Mouse (Mus musculus) gastrocnemius, adult 18-20 months (tissue): ENCODE measurements around the gene 1810030O07Rik. TPM values are rescaled to one million over a fixed set of nuclear protein-coding genes. Genes with fewer than 3 reads are reported as not detected.
"Not testable (repeated sequence)": the region's sequence is repeated elsewhere in the genome, so short reads cannot be mapped to it uniquely, and the experiment has no call there.

Source experiments
- DNase-seq: peaks from one replicate; pipeline ENCODE4 v3.0.0; 2021; ENCODE audit warnings: low spot score
- long read RNA-seq, 2 experiments: library from polyadenylated mRNA; stranded (forward); transcript quantifications; one replicate each; pipeline ENCODE4 v2.0.0; 2021
- total RNA-seq, 2 experiments: library from RNA; stranded (reverse); gene quantifications; 2 replicates each; pipeline ENCODE4 v1.2.3; 2021

Gene 1810030O07Rik
- 1 to 10 TPM; 6.1 to 9.1 TPM for total RNA-seq
- long read RNA-seq, experiment 1, transcript 1810030O07Rik-201 (7 exons, 2,699 nt): major isoform, 19 of 22 reads
- long read RNA-seq, experiment 1, partial matches to known transcripts: 1 of 22 reads
- long read RNA-seq, experiment 1, other reads (novel, unspliced or antisense): 2 of 22 reads
- long read RNA-seq, experiment 2, transcript 1810030O07Rik-201 (7 exons, 2,699 nt): major isoform, 7 of 8 reads
- long read RNA-seq, experiment 2, partial matches to known transcripts: 0 of 8 reads
- long read RNA-seq, experiment 2, other reads (novel, unspliced or antisense): 1 of 8 reads

GRCm38 (mm10) chrX:12673054-12673775, at the start of gene 1810030O07Rik:
Gene 1810030O07Rik, minus strand, starts transcription at chrX:12673668.
- DNase-seq: peak; percentile 88

DNA sequence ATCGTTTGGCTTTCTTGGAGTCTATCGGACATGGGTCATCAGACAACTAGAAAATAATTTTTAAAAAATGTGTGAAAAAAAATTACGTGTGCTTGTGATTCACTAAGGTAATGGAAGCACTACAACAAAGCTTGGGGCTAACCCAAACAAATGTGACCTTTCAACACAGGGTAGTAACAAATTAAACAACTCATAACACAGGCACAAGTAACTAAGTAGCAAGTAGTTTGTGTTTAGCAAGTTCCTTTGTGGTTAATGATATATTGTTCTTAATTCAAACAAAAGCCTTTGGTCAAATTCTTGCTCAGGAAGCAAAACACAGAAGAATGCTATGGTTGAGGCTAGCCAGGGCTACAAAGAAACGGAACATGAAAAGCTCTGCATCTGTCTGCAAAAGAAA, 42.6 kb upstream of the 1810030O07Rik start:
- no peak for DNase-seq

DNA sequence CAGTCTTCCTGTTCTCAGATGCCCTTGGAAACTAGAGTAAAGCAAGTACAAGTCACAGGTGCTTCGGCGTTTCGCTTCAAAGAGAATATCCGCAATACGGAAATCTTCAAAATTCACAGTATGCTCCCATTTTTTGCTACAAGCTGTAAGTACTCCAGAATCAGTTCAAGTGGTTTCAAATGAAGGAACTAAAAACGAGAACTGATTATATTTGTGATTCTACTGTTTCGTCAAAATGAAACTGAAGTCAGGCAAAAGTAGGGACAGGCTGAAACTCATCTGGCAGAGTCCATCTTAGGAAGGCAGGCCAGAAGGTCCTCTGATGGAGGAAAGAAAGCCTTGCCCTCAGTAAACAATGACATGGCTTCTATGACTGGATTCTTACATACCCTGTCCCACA, 40.3 kb upstream of the 1810030O07Rik start:
- no peak for DNase-seq

- DNase-seq: peak; percentile 5
Measured at GRCm38 (mm10) chrX:12686910-12687309, 13.4 kb upstream of the 1810030O07Rik start.

DNA sequence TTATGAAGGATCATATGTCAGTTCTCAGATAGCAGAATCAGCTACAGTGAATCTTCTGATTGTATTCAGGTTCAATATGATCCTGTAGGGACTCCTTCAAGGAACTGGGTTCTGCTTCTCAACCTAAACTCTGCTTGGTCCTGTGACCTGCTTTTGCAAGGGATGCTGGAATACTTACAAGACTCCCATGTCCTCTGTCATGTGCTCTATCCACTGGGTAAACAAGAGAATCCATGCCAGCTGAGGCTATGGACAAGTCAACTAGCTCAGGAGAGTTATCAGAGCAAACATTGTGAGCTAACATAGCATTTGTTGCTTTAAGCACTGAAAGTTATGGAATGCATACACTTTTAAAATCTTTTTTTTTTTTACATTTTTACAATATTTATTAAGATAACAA, 12.6 kb upstream of the 1810030O07Rik start:
- no peak for DNase-seq

DNA sequence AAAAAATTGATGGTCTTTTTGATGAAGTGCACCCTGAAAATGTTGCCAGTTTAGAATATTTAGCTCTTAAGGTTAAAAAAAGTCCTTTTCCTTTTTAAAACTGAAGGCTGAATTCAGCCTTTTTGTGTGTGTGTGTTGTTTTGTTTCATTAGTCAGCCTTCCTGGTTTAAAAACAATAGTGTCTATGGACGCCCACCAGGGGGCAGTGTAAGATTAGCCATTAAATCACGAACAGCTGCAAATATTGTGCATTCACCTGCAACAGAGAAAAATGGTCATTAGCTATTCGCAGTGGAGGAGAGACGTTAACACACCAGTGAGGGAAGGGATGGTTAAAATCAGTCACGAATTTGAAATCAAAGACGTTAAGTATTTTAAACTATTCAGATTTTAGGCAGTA, 3.9 kb upstream of the 1810030O07Rik start:
- DNase-seq: peak; percentile 58

- no peak for DNase-seq
Measured at GRCm38 (mm10) chrX:12653879-12654278, 19.6 kb downstream of the 1810030O07Rik start.

DNA sequence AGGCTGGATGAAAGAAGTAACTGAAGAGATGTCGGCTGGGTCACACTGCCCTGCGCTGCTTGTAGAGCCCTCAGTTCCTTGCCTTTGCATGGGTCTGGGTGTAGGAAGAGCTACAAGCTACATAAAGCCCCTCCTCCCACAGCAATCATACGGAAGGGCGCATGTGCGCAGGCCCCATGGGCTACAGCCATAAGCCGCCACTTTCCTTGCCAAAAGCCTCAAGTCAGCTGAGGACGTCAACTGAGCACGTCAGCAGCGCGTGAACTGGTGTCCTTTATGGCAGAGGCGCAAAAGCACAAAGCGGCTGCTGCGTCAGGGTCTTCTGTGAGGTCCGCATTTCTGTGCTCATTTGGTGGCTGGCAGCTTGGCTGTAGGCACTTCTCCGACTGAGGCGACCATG, 21.6 kb downstream of the 1810030O07Rik start:
- no peak for DNase-seq

DNA sequence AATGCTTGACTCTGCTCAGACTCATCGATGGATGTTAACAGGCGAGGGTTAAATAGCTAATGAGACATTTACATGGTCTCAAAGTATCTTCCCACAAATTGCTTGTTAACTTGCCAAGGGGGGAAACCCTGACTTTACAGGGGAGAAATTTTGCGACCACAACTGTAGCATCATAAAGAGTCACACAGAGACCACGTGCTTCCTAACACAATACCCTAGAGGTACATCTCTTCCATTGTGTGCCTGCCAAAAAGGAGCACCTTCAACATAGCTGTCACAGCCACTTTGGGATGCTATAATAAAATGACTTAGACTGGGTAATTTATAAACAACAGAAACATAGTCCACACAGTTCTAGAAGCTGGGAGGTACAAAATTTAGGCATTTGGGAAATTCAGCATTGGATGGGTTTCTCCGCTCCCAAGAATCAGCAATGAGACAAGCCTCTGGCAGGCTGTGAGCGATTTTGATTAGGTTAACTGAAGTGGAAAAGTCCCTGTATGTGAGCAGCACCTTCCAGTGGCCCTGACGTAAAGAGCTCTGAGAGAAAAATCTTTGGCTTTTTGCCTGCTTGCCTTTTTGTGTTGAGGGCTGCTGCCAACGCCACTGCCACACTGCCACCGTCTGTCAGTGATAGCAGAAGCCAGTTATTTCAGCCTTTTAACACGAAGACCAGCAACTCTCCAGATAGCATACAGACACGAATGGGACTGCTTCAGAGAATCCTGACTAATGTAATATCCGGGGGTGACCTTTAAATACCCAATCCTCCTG, 27.8 kb downstream of the 1810030O07Rik start:
- DNase-seq: no peak

DNA sequence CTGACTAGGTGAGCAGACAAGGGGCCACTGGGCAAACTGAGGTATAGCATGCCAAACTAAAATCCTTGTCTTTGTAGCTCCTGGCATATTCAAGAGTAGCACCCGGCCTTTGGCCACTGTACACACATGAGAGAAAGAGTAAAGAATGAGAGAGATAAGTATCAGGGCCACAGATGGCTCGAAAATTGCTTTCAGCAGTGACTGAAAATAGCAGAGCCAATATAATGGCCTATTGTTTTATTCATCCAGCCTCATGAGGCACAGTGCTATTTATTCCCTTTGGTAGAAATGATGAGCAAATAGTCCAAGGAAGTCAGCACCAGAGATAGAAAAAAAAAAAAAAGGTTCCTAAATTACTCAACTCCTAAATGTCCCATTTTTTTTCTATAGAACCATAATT, 28.5 kb downstream of the 1810030O07Rik start:
- no peak for DNase-seq

- DNase-seq: no peak
Measured at GRCm38 (mm10) chrX:12625131-12625530, 48.3 kb downstream of the 1810030O07Rik start.

DNA sequence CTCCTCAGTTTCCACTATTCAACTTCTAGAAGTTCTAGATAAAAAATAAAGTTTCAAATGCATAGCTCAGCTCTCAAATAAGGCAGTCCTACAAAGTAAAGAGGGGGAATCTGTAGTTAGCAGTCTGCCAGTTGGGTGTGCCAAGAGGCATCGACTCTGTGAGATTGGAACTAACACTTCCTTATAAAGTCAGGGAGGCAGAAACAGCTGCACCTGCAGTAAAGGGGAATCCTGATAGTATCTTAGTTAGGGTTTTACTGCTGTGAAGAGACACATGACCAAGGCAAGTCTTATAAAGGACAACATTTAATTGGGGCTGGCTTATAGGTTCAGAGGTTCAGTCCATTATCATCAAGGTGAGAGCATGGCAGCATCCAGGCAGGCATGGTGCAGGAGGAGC, 61.1 kb downstream of the 1810030O07Rik start:
- not testable (repeated sequence) for DNase-seq

- DNase-seq: no peak
Measured at GRCm38 (mm10) chrX:12611211-12611610, 62.3 kb downstream of the 1810030O07Rik start.

- not testable (repeated sequence) for DNase-seq
Measured at GRCm38 (mm10) chrX:12610541-12610940, 62.9 kb downstream of the 1810030O07Rik start.

Other genes starting within 250 kb of the 1810030O07Rik start
- gene Atp6ap2, start 85.9 kb downstream of the 1810030O07Rik start, total RNA-seq: 10 to 100 TPM; 12.3 to 17.3 TPM
- 10 to 100 TPM; 22.4 to 25.2 TPM for gene Med14, start 88.4 kb upstream of the 1810030O07Rik start, total RNA-seq